Mouse (Mus musculus) layer of hippocampus, adult 11-12 months (tissue): Measurements from ENCODE around the gene Ifi206.
"Not testable (repeated sequence)": the region's sequence is repeated elsewhere in the genome, so short reads cannot be mapped to it uniquely, and the experiment has no call there.

ENCODE experiments used
- DNase-seq: peaks from one replicate; pipeline ENCODE4 v3.0.0; 2022; ENCODE audit warnings: low spot score

The Ifi206 gene

DNA sequence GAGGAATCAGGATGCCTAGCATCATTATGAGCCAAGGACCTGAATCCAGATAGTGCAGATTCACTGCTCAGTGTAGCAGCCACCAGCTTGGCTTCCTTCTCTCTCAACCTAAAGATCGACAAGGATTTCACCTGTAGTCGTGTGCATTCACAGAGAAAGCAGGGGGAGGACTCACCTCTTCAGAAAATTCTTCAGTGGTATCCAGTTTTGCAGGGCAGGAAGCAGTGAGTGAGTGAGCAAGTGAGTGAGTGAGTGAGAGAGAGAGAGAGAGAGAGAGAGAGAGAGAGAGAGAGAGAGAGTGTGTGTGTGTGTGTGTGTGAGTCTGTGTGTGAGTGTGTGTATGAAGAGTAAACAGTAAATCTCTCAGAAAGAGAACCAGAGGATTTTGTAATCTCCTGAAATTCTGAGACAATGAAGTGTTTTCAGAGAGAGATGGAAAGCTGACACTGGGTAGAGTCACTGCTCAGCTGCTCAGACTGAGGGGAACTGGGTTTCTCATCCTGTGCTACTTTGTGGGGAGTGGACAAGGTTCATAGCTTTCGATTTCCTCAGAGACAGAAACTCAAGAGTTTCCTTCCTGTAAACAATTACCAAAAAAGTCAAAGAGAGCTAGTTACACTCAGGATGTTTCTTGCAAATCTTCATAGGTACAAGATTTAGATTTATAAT is at the start of gene Ifi206:
Ifi206 (minus strand) TSS at position 230 of the 669 bp plus-strand sequence.
- not testable (repeated sequence) for DNase-seq

DNA sequence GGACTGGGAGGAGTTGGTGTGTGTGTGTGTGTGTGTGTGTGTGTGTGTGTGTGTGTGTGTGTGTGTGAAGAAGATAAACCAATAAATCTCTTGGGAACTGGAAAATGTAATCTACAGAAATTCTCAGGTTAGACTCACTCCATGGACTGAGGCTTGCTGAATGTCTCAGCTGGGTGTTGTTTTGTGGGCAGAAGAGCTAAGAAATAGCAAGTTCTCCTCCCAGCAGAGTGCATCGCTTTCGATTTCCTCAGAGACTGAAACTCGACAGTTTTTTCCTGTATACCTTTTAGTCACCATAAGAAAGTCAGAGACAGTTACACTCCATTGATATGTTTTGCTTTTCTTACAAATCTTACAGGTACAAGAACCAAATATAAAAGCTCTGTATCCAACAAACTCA is 45.0 kb upstream of the Ifi206 start, which contains the start of gene Ifi214:
Ifi214 (minus strand) TSS at position 167 of the 400 bp plus-strand sequence.
- not testable (repeated sequence) for DNase-seq

DNA sequence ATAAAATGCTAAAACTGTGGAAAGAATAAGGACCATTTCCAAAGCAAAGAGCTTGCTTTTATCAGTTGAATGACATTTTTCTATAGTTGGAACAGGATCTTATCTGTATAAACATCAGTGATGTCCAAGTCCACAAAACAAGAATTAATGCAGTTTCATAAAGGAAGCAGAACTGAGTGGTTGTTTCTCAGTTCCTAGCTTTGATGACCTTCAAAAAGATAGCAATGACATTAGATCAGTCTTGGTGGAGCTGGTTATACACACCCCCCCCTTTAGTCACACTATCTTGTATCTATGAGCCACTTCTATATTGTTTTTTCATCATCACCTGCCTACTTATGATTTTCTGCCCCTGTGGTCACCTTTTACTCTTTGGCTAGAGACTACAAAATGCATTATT is 30.6 kb upstream of the Ifi206 start:
- DNase-seq = no peak

DNA sequence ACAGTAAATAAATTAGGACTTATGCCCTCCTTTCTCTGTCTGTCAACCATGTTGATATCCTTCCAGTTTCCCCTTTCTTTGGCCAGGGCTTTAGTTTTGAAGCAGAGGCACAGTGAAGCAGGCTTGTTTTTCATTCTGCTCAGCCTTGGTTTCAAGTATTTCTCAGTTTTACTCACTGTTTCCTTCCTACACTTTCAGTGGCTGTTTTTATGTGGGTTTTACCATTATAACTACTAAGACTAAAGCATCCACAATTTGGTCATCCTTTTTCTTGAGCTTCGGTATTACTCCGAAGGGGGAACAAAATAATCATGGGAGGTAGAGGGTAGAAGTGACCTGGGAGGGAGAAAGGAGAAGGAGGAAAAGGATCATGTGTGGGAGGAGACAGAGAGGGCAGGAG is 19.8 kb upstream of the Ifi206 start:
- DNase-seq = not testable (repeated sequence)

DNA sequence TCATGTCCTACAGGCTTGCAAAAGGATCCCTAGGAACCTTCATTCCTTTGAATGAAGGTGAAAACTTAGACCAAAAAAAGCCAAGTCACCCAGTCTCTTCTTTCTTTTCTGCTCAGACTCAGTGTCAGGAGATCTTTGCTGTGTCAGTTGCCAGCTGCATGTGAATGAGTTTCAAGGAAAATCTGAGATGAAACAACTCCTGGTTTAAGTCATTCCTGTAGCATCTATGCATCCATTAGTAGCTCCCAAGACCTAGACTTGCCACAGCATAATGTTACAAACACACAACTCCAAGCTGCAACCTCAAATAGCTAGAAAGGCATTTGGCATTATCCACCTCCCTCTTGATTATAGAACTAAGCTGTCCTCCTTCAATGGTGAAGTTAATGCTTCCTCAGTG is 642 bp upstream of the Ifi206 start:
- DNase-seq = not testable (repeated sequence)

DNA sequence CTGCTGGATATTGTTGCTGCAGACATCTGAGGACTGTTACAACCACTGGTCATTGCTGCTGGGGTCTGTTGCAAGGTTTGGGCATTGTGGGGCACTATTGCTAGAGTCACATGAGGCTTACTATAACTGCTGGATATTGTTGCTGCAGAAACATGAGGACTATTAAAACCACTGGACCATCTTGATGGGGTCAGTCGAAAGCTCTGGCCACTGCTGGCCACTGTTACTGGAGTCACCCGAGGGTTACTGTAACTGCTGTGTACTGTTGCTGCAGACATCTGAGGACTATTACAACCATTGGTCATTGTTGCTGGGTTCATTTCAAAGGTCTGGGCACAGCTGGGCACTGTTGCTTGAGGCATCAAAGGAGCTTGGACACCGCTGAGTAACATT is 9.7 kb downstream of the Ifi206 start:
- DNase-seq = not testable (repeated sequence)

DNA sequence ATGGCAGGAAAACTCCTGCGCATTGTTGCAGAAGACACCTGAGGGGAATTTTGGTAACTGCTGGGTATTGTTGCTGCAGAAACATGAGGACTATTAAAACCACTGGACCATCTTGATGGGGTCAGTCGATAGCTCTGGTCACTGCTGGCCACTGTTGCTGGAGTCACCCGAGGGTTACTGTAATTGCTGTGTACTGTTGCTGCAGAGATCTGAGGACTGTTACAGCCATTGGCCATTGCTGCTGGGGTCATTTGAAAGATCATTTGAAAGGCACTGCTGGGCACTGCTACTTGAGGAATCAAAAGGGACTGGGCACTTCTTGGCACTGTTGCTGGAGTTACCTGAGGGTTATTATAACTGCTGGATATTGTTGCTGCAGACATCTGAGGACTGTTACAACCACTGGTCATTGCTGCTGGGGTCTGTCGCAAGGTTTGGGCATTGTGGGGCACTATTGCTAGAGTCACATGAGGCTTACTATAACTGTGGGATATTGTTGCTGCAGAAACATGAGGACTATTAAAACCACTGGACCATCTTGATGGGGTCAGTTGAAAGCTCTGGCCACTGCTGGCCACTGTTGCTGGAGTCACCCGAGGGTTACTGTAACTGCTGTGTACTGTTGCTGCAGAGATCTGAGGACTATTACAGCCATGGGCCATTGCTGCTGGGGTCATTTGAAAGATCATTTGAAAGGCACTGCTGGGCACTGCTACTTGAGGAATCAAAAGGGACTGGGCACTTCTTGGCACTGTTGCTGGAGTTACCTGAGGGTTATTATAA is 10.3 kb downstream of the Ifi206 start:
- not testable (repeated sequence) for DNase-seq

DNA sequence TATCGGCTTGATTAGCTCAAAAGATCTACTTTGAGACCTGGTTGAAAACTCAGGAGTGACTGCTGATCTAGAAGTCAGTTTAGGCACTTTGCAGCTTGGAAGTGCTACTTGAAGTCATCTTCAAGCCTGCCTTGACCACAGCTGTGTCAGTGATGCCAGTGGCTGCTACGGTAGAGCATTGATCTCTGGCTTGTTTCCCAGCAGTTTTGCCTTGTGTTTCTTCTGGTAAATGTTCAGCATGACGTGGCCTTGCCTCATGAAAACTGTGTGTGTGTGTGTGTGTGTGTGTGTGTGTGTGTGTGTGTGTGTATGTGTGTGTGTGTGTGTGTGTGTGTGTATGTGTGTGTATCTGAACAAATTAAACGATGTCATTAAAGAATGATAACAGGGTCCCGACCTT is 34.1 kb downstream of the Ifi206 start:
- no peak for DNase-seq

DNA sequence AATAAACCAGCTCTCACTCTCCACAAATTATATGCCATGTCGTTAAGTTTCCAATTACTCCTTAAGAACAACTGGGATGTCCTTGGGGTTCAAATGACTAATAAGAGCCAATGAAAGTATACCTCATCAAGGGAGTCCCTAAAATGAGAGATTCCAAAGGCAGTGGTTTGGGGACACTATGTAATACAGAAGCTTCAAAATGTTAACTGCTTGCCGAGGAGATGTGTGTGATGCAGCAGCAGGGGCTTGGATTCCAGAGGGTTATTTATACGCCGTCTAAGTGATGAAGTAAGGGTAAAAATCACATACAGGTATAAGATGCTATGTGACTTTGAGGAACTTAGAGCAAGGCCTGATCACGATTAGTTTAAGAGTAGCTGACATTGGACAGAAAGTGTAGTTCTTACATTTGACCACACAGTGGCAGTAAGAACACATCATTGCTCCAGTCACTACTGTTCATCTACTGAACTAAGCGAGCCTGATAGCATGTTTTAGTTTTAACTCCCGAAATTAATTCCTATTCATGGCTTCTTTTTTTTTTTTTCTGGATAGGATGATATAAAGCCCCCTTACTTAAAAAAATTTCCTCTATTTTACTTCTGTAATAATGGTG is 34.6 kb downstream of the Ifi206 start:
- DNase-seq = peak; percentile 58

DNA sequence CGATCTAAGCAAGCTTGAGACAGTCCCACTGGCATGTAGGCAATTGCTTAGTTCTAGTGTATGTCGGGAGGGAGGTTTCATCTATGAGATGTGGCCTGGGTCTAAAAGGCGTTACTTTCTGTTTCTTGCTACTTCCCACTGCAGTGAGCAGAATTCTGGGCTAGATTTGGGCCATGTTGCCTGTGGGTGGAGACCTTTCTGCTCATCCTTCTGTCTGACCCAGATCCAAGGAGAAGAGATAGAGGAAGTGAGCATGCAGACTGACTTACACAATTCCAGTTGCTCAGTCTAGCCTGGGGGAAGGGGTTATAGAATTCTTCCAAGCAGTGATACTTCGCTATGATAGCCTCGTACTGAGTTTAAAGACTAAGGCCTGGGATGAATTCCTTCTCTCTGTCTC is 39.2 kb downstream of the Ifi206 start:
- peak; percentile 35 for DNase-seq

DNA sequence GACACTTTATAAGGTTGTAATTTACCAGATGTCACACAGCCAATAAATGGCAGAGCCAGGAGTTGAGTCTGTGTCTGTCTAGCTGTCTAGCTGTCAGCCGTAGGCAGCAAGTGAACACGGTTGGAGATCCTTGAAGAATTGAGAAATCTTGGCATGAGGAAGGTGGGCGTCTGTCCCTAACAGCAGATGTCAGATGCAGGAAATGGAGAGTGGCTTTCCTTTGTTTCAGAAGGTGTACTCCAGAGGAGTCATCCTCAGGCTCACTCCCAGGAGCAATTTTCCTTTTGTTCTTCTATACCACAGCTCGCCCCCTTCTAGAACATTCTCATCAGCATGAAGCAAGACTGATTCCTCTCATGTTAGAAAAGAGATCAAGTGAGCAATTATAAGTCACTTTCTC is 40.2 kb downstream of the Ifi206 start:
- no peak for DNase-seq

DNA sequence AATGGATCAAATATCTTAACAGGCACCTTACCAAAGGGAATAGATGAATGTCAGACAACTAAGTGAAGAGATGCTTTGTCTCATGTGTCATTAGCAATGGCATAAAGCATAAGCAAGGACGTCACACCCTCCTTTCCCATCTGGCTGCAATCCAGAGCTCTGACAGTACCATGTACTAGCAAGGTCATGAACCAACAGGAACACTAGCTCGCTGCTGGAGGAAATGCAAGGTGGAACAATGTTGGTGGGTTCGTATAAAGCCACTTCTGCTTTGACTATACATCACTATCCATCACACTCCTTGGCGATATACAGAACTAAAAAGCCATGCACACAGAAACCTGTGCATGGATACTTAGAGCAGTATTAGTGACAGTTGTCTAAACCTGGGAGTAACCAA is 43.8 kb downstream of the Ifi206 start:
- DNase-seq = no peak

DNA sequence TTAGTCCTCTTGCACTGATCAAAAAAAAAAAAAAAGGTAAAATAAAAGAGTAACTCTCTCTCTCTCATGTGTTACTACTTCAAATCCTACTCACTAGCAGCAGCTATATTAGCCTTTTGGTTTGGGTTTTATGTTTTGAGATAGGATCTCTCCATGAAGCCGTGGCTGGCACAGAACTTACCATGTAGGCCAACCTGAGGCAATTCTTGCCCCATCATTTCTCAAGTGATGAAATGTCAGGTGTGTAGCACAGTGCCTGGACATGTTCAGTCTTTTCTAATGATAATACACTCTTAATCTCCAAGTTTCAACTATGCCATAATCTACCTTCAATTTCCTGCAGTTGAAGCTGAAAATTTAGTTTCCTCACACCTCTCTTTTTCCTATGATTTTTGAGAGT is 47.8 kb downstream of the Ifi206 start:
- DNase-seq = no peak

DNA sequence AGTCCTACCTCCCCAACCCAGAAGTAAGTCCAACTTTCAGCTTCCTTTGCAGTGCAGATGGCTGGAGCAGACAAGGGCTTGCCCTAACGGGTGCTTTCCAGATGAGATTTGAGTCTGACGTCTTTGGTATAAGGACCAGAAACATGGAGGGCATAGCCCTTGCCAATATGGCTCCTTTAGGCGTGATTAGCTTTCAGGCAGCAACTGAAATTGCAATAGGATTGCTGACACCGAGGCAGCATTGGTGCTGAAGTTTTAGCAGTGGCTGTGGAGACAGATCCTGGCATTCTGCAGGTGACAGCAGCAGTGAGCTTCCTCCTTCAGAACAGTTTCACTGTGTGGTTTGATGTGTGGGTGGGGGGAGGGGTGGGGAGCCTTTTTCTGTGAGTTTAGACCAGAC is 49.6 kb downstream of the Ifi206 start:
- no peak for DNase-seq

DNA sequence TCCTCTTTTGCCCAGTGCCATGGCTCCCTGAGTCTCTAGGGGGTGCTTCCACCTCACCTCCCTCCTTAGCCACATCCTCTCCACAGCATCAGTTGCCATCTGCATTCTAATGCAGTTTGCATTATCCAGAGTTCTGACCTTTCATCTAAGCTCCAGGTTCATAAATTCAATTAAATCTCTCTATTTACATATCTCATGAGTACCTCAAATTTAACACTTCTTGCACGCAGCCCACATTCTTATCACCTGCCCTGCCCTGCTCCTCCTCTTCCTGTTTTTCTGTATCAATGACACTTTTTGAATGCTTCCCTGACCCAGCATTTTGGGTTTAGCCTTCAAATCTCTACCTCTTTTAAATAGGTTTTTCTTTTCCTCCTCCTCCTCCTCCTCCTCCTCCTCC is 50.2 kb downstream of the Ifi206 start:
- DNase-seq = no peak

DNA sequence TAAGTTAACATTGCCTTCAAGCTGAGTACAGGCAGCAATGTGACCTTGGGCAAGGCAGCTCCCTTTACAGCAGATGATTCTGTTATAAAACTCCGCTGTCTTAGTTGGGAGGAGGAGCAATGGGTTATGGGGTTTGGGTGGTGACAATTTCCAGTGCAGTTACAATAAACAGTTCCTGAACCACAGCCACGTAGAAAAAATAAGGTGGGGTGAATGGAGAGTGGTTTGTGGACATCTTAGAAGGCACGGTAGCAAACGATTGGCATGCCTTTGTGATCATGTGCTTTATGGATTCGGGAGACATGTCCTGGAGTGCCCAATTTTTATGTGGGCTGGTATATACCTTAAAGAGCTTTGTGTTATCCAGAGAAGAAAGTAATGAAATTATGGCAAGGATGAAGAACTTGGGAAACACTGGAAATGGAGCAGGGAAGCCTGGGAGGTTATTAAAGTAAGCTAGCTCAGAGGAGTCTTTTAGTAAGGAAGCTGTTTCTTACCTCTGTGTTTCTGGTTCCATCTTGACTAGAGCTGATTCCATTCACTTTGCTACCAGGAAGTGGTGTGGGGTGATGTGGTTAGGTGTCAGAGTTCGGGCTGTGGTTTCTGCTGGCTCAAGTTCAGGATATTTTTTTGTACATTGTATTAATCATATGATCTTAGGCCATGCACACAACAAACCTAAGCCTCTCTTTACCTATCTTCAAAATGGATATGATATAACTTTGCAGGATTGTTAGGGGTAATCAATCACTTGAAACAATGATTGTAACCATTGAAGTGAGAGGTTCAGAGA is 53.5 kb downstream of the Ifi206 start:
- DNase-seq = no peak

DNA sequence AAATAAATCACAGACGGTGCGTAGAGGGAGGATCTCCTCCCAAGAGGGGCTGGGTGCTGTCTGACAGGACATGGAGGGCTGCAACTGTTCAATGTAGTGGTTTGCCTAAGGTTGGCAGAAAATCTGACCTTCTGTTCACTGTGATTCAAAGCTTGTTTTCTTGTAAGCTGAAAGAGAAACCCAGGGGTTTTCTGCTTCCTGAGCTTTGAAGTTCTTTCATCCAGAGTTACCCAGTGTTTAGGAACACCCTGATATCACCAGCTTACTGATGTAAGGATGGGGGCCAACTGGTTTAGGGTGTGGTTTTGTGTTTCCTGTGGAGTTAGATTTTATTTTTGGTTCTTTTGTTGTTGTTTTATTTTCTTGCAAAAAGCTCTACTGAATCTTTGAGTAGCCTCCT is 58.4 kb downstream of the Ifi206 start:
- DNase-seq = no peak

DNA sequence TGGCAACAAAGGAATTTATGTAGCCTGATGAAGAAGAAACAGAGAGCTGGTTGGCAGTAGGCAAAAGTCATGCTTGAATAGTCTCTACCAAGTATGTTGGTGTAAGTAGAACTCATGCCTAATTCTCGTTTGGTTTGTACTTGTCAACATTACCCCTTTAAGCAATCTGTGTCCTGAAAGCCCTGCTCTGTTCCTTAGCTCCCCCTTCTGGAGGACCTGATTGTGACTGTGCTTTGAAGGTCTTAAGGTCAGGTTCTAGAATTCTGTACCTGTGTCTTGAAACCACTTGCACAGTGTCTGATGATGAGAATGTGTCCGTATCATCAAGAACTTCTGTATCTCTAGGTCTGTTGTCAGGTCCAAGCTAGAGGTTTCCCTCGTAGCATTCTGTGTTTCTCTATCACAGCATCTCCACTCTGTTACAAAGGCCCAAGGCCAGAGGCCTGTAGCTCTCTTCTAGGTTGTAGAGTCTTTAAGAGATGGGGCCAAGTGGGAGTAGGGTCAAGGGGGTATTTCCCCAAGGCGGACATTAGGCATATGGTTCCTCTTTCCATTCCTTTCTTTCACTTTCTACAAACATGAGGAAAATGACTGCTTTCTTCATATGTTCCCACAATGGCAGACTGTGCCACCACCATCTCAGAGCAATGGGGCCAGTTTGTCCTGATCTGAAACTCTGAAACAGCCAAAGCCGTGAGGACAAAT is 60.7 kb downstream of the Ifi206 start:
- no peak for DNase-seq

DNA sequence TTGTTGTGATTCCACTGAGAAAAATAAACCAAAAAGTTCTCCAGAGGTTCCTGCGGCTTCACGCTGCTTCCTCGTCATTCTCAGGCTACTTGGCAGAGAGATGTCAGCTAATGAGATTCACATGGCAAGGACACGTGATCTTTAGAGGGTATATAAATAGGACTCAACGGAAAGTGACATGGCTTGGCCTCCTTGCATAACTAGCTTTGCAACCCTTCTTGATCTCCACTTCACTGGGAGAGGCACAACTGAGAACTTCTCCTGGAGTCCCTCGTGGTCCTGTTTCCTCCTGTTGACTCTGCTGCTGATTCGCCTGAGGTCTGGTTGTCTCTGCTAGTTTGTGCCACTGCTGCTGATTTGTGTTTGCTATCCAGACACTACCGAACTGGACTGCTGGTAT is 63.5 kb downstream of the Ifi206 start:
- DNase-seq = peak; percentile 21

DNA sequence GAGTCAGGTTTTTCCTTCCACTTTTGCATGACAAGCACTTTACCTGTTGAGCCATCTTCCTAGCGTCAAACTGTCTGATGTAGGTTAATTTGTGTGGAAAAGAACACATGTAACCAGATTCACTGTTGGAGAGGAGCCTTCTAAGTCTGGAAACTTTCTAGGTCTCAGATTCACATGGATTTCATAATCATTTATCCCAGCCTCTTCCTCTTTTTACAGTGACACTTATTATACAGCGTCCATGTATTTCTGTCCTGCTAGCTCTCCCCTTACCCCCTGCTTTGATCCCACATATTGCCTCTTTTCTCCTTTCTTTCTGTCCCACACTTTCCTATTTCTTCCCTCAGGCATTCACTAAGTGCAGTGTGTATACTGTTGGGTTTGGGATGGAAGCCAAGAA is 64.5 kb downstream of the Ifi206 start:
- no peak for DNase-seq

DNA sequence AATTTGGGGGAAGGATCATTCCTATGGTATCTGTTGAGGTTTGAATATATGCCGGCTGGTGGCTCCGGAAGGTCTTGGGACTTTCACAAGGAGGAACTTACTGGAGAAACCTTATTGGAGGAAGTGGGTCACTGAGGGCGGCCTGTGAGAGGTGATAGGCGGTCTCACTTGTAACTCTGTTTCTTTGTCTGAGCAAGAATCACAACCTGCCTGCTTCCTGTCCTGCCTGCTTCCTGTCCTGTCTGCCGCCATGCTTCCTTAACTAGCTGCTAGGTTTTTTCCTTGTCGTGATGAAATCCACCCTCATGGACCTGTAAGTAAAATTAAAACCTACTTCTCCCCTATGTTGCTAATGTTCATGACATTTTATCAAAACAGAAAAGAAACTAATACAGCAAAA is 70.5 kb downstream of the Ifi206 start:
- peak; percentile 42 for DNase-seq
